Mouse (Mus musculus) forebrain, postnatal 0 days (tissue): ENCODE measurements at regions not wholly inside any gene's neighbourhood (a gene's known extent, or its start where the extent isn't known, plus 50 kb on each side); places are given as distances from the start of the nearest gene placed in this dataset.

ENCODE experiments used
- ATAC-seq: fragments of 200-750 bp; cut with Nextera tagmentation; 2 replicates; pipeline ENCODE4 v1.8.0; 2017; ENCODE audit warnings: mild to moderate bottlenecking, moderate library complexity
- DNase-seq: peaks from one replicate; pipeline ENCODE4 v3.0.0-alpha.2; 2015
- H3K27ac ChIP-seq: fragments of 300-500 bp; sonication (generic); 2 replicates; pipeline ENCODE4 v1.5.1; 2014; ENCODE audit warnings: low read depth, mild to moderate bottlenecking, antibody characterized with exemption, low read length, moderate library complexity, mixed read lengths
- H3K27me3 ChIP-seq: fragments of 300-500 bp; sonication (generic); 2 replicates; pipeline ENCODE4 v1.6.1; 2014; ENCODE audit warnings: mild to moderate bottlenecking, low read length, mixed read lengths; ENCODE audit not compliant: insufficient read depth
- H3K36me3 ChIP-seq: fragments of 300-500 bp; sonication (generic); 2 replicates; pipeline ENCODE4 v1.6.1; 2014; ENCODE audit warnings: mild to moderate bottlenecking, moderate library complexity; ENCODE audit not compliant: insufficient read depth
- H3K4me1 ChIP-seq: fragments of 300-500 bp; sonication (generic); 2 replicates; pipeline ENCODE4 v1.6.1; 2014; ENCODE audit warnings: antibody characterized with exemption; ENCODE audit not compliant: insufficient read depth
- H3K4me2 ChIP-seq: fragments of 300-500 bp; sonication (generic); 2 replicates; pipeline ENCODE4 v1.6.1; 2014; ENCODE audit warnings: low read depth, mild to moderate bottlenecking, moderate library complexity
- H3K4me3 ChIP-seq: fragments of 300-500 bp; sonication (generic); 2 replicates; pipeline ENCODE4 v1.5.1; 2014; ENCODE audit warnings: low read depth, low read length, mixed read lengths
- H3K9ac ChIP-seq: fragments of 300-500 bp; sonication (generic); 2 replicates; pipeline ENCODE4 v1.6.1; 2014; ENCODE audit warnings: mild to moderate bottlenecking
- H3K9me3 ChIP-seq: fragments of 300-500 bp; sonication (generic); 2 replicates; pipeline ENCODE4 v1.6.1; 2016; ENCODE audit warnings: low read length
- CTCF ChIP-seq: sonication (generic); IDR thresholded peaks from 2 replicates; pipeline ENCODE4 v1.5.1; 2016; ENCODE audit warnings: antibody characterized with exemption, control low read depth, low read depth
- WGBS: fragments of 180-500 bp; shearing (Covaris S2); extraction: QIAGEN DNeasy Blood & Tissue Kit; methylation state at CpG from one replicate; pipeline ENCODE4 v1.1.7; 2014; 5-methylcytosine and 5-hydroxymethylcytosine counted together

DNA sequence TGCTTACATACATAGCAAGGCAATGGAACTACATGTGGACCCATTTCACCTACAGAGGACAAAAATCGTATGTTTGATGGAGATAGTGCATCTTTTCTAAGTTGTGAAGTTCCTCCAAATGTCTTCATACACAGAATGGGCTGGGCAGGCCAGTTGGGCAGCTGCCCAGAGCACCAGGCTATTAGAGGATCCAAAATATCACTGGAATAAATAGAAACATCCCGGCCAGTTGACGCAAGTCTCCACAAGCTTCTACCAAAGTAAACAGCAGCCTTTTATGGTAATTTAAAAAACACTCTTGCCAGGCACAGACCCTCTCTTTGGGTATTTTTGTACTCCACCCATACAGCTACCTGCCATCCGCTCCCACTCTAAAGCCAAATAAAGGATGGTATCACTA is 400.9 kb downstream of the H2al1j start:
- no peak for DNase-seq
- whole genome bisulfite sequencing, result 74% methylated on average over 4 of the region's 4 CpGs
- no peak overlapping the region for H3K9ac ChIP-seq
- ATAC-seq, result no peak
- no peaks in the 10 kb centered on the region for H3K4me1 ChIP-seq
- H3K27ac ChIP-seq, result no peak overlapping the region
- H3K4me3 ChIP-seq, result no peak overlapping the region
- no peak for TF ChIP-seq CTCF
- no peaks in the 10 kb centered on the region for H3K36me3 ChIP-seq
- H3K27me3 ChIP-seq, result no peaks in the 10 kb centered on the region
- no peak overlapping the region for H3K4me2 ChIP-seq
- H3K9me3 ChIP-seq, result no peaks in the 10 kb centered on the region

DNA sequence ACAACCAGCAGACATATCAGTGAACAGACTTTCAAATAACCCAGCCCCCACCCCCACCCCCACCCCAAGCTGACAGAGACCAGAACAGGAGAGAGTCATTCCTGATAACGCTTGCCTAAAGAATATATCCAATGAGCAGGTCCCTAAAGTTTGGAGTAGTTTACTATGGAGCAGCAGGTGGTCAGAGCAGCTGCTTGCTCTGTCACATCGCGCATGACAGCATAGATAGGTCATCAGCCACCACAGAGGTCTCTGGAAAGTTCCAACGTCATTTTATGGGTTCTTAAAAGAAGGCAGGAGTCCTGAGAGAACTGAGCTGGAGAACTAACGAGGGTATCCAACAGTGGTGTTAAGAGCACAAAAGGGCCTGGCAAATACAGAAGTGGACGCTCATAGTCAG is 402.4 kb downstream of the H2al1j start:
- ATAC-seq (no peak), DNase-seq (no peak)
- Histone ChIP-seq H3K9ac (no peak overlapping the region), H3K9me3 (no peaks in the 10 kb centered on the region), H3K27me3 (no peaks in the 10 kb centered on the region), H3K4me2 (no peak overlapping the region), H3K4me3 (no peak overlapping the region), H3K36me3 (no peaks in the 10 kb centered on the region), H3K4me1 (no peaks in the 10 kb centered on the region), H3K27ac (no peak overlapping the region)
- WGBS, result 69% methylated on average over 6 of the region's 6 CpGs
- no peak for TF ChIP-seq CTCF

DNA sequence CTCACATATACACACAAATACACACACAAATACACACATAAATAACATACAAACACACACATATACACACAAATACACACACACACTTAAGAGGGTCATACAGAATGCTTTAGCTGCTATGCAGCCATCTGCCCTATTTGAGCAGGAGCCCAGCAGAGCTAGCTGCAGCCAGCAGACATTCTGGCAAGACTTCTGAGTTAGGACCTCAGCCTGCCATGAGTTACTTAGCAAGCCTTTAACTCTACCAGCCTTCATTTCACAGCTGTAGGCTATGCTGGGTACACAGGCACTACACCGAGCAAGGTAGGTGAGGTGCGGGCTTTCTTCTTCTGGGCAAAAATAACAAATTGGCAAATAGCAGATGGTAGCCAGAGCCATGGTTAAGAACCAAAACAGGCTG is 404.7 kb downstream of the H2al1j start:
- ATAC-seq (0 out of 2 replicates have a peak, but pooled peaks have one; percentile 10), DNase-seq (no peak)
- Histone ChIP-seq H3K27ac (no peak overlapping the region), H3K36me3 (no peaks in the 10 kb centered on the region), H3K4me2 (no peak overlapping the region), H3K4me3 (no peak overlapping the region), H3K9ac (no peak overlapping the region), H3K9me3 (no peaks in the 10 kb centered on the region), H3K4me1 (no peaks in the 10 kb centered on the region), H3K27me3 (no peaks in the 10 kb centered on the region)
- 66% methylated on average over 2 of the region's 2 CpGs for WGBS
- no peak for TF ChIP-seq CTCF

DNA sequence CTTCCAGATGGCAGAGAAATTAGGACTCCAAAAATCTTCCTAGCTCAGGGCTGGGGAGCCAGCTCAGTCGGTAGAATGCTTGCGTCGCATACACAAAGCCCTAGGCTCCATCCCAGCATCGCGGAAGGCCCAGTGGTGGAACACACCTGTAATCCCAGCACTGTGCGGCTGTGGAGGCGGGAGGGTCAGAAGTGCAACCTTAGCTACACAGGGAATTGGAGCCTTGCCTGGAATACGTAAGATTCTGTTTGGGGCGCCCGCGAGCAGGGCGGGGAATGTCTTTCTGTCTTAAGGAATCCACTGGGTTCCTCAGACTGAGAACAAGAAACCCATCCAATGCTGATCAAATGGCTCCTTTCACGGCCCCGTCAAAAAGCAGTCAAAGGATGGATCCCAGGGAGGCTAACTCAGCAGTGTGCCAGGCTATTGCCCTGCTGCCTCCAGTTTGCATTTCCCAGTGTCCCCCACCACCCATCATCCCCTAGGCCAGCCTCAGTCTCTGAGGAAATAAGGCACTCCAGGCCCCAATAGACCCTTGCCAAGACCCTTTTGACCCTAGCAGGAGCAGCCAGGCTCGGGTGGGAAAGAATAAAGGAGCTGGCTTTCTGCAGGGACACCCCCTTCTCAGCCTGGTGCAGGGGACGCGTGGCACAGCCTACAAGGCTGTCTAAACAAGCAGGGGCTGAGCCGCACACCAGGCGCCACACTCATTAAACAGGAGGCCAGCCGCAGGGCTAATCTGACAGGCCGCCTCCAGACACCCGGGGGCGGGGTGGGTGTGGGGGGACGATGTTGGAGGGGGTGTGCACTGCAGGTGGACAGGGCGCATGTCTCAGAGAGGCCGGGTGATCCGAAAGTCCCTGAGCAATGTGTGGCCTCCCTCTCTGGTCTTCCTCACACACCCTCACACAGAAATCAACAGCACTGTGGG is 407.1 kb downstream of the H2al1j start:
- peak; percentile 62 for ATAC-seq
- TF ChIP-seq CTCF, result no peak

DNA sequence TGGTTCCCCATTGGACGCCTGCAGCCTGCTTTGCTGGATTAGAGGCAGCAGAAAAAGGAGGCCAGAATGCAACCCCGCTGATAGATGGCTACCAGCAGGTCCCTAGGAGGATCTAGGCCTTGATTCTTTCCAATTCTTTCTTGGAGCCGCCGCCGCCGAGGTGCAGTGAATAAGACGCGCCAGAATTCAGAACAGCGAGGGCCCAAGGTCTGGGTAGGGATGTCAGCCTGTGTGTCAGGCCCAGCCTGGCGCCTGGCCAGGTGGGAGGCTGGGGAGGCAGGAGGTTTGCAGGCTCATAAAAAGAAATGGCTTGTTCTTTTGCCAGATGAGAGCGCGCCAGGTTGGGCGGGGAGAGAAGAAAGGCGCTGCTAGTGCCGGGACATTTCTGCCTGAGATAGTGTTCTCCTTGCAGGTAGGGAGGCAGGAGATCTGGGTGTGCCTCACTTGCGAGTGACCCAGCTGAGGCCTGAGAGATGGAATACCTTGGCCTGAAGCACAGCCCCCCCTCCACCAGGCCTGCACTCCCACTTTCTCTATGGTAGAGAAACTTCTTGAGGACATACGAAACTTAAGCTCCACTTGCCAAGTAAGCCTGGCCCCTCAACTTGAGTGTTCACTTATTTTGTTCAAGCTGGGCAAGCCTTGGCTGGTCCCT is 408.0 kb downstream of the H2al1j start:
- H3K4me1 ChIP-seq, result no peaks in the 10 kb centered on the region

More for the DNA sequence above, 407.1 kb downstream of the H2al1j start:
- DNase-seq, result no peak
- WGBS, result 40% methylated on average over 27 of the region's 27 CpGs
- Histone ChIP-seq H3K27me3 (no peaks in the 10 kb centered on the region), H3K9ac (no peak overlapping the region), H3K4me2 (no peak overlapping the region), H3K36me3 (no peaks in the 10 kb centered on the region), H3K9me3 (no peaks in the 10 kb centered on the region), H3K27ac (no peak overlapping the region), H3K4me3 (no peak overlapping the region), H3K4me1 (no peaks in the 10 kb centered on the region)

DNA sequence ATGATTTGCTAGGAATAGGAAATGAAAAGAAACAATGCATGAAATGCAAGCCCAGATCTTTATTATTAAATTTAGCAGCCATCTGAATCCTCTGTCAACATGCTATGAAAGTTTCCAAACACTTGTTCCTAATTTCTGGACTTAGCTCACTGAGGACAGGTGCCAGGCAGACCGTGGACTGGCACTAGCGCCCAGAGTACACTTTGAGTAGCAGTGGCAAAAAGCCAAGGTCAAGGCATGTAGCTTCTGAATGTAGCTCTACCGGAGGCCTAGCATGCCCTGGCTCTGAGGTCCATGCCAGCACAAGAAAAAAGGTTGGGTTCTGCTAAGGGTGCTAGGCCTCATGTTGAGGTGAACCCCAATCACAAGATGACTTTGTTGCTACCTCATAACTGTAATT is 408.9 kb downstream of the H2al1j start:
- 57% methylated on average over 3 of the region's 3 CpGs for WGBS
- TF ChIP-seq CTCF, result no peak
- H3K4me2 ChIP-seq, result no peak overlapping the region

More for the DNA sequence above, 408.0 kb downstream of the H2al1j start:
- ATAC-seq (peak; percentile 40; the same call in 1 of the 2 replicates), DNase-seq (peak; percentile 66)
- TF ChIP-seq CTCF, result no peak
- no peak overlapping the region for H3K9ac ChIP-seq
- H3K27me3 ChIP-seq, result no peaks in the 10 kb centered on the region
- no peaks in the 10 kb centered on the region for H3K9me3 ChIP-seq
- H3K4me3 ChIP-seq, result no peak overlapping the region
- H3K4me2 ChIP-seq, result no peak overlapping the region
- 40% methylated on average over 17 of the region's 17 CpGs for WGBS
- H3K27ac ChIP-seq, result no peak overlapping the region
- H3K36me3 ChIP-seq, result no peaks in the 10 kb centered on the region

DNA sequence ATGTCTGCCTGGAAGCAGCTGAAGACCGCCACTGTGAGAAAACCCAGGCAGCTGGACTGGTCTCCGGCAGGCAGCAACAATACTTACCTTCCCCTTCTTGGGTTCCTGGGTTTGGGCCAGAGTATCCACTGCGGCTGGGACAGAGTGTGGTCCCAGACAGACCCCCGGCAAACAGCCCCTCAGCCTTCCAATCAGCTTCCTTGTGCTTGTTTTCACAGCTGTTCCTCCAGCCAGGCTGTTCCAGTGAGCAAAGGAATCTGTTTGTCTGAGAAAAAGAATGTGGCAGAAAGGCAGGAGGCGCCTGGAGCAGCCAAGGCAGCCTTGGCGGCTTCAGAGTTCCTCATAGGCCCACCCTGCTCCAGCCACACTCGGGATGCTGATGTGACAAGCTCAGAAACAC is 411.9 kb downstream of the H2al1j start:
- Histone ChIP-seq H3K4me2 (no peak overlapping the region), H3K9me3 (no peaks in the 10 kb centered on the region), H3K9ac (no peak overlapping the region), H3K27ac (no peak overlapping the region), H3K27me3 (no peaks in the 10 kb centered on the region), H3K4me3 (no peak overlapping the region), H3K36me3 (no peaks in the 10 kb centered on the region), H3K4me1 (no peaks in the 10 kb centered on the region)
- no peak for ATAC-seq
- WGBS, result 56% methylated on average over 7 of the region's 7 CpGs
- no peak for DNase-seq
- TF ChIP-seq CTCF, result no peak

More for the DNA sequence above, 408.9 kb downstream of the H2al1j start:
- no peaks in the 10 kb centered on the region for H3K4me1 ChIP-seq
- H3K9ac ChIP-seq, result no peak overlapping the region
- no peak overlapping the region for H3K27ac ChIP-seq
- DNase-seq, result no peak
- H3K4me3 ChIP-seq, result no peak overlapping the region
- no peaks in the 10 kb centered on the region for H3K27me3 ChIP-seq
- H3K9me3 ChIP-seq, result no peaks in the 10 kb centered on the region
- no peak for ATAC-seq
- H3K36me3 ChIP-seq, result no peaks in the 10 kb centered on the region
